Mouse (Mus musculus) hindbrain, embryonic 10.5 days (tissue): Measurements from ENCODE around the gene Tm9sf2. TPM values are rescaled to one million over a fixed set of nuclear protein-coding genes. Genes with fewer than 3 reads are reported as not detected.
"Not testable (repeated sequence)": the region's sequence is repeated elsewhere in the genome, so short reads cannot be mapped to it uniquely, and the experiment has no call there.

Experiments
- DNase-seq: peaks from one replicate; pipeline ENCODE4 v3.0.0-alpha.2; 2017; ENCODE audit warnings: low spot score
- H3K27ac ChIP-seq: fragments of 300-500 bp; sonication (generic); 2 replicates; pipeline ENCODE4 v1.5.1; 2016; ENCODE audit warnings: mild to moderate bottlenecking, moderate library complexity
- H3K27me3 ChIP-seq: fragments of 300-500 bp; sonication (generic); 2 replicates; pipeline ENCODE4 v1.6.1; 2016; ENCODE audit warnings: mild to moderate bottlenecking; ENCODE audit not compliant: poor library complexity, insufficient read depth, severe bottlenecking
- H3K36me3 ChIP-seq: fragments of 300-500 bp; sonication (generic); 2 replicates; pipeline ENCODE4 v1.6.1; 2016; ENCODE audit warnings: mild to moderate bottlenecking, moderate library complexity
- H3K4me1 ChIP-seq: fragments of 300-500 bp; sonication (generic); replicated peaks from 2 replicates; pipeline ENCODE4 v1.6.1; 2016; ENCODE audit warnings: mild to moderate bottlenecking
- H3K4me3 ChIP-seq: fragments of 300-500 bp; sonication (generic); 2 replicates; pipeline ENCODE4 v1.5.1; 2016; ENCODE audit warnings: mild to moderate bottlenecking, moderate library complexity
- H3K9me3 ChIP-seq: fragments of 300-500 bp; sonication (generic); 2 replicates; pipeline ENCODE4 v1.6.1; 2016; ENCODE audit warnings: mild to moderate bottlenecking, moderate library complexity
- WGBS: fragments of 180-500 bp; shearing (Covaris S2); methylation state at CpG from one replicate; pipeline ENCODE4 v1.1.7; 2016; 5-methylcytosine and 5-hydroxymethylcytosine counted together
- polyA plus RNA-seq: library from polyadenylated mRNA; unstranded; fragments of >200 nt; fragmentation: Nextera tagmentation; extraction: Ambion mirVana; gene quantifications from 2 replicates; pipeline ENCODE4 v1.2.1, GENCODE M21; 2016

Gene Tm9sf2
- polyA plus RNA-seq, 1 experiment from 2014 or later, result 113 TPM

DNA sequence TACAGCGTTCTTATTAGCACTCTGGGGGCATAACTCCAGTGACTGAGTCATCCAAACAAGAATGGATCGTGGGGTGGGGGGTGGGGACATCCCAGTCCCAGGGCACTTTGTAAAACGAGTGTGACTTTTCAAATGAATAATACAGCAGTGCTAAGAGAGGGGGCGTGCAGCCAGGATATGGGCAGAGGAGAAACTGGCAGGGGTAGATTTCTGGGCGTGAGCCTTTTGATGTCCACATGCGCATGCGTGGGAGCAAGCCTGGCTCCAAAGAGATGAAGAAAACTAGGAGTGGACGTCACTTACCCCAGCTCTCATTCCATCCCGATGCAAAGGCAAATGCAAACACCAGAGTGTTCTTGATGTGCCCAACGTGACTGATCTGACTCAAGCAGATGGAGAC, 32.5 kb upstream of the Tm9sf2 start:
- Histone ChIP-seq H3K4me3 (no peak overlapping the region), H3K9me3 (no peaks in the 10 kb centered on the region), H3K4me1 (peaks cover 7% of the 10 kb centered on the region; the same call in 1 of the 2 replicates), H3K27ac (no peak overlapping the region), H3K27me3 (no peaks in the 10 kb centered on the region), H3K36me3 (no peaks in the 10 kb centered on the region)
- 83% methylated on average over 10 of the region's 10 CpGs for WGBS
- DNase-seq, result no peak

DNA sequence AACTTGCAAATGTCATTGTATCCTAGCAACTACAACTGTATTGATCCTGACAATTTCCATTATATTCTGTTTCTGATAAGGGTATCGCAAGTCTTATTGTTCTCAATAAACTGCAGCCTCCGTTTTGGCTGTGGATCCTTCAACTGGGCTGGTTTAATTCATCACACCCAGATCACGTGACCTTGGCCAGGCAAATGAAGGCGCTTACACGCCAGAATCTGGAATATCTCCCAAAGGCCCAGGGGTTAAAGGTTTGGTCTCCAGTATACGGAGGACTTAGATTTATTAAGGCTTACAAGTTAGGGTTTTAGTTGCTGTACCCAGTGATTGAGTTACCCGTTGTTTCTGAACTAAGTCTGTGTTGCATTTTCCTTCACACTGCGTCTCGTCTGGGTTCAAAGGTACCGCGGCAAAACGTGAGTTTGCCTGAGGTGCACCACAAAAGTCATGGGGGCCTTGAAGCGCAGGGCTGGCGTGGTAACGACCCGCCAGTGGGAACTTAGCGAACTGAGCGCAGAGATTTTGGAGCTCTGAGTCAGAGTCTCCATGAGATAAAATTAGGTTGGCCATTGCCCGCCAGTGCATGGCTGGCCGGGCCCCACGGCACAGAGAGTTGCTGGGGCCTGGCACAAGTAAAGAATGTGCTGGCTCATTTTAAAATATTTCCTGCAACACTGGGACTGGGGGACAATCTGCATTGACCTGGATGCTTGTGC, 31.2 kb upstream of the Tm9sf2 start:
- Histone ChIP-seq H3K36me3 (no peaks in the 10 kb centered on the region), H3K4me3 (no peak overlapping the region), H3K4me1 (no peaks in the 10 kb centered on the region), H3K27ac (no peak overlapping the region), H3K9me3 (no peaks in the 10 kb centered on the region), H3K27me3 (no peaks in the 10 kb centered on the region)
- no peak for DNase-seq
- 87% methylated on average over 21 of the region's 21 CpGs for WGBS

DNA sequence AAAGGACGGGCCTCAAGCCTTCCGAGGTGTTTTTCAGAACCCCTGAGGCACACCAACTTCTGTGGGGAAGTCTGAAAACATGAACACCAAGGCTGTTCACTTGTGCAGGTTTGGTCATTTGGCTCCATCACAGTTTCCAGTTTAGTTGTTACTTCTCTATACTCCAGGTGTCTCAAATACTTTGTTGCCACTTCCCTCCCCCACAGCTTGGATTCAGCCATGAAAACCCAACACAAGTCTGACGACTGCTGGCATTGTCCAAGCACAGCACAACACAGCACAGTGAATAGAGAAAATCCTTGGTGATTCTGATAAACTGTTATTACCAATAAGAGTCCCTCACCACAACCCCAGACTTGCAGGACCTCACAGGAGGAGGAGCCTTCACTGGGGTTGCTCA, 29.8 kb upstream of the Tm9sf2 start:
- WGBS, result 85% methylated on average over 3 of the region's 3 CpGs
- no peak overlapping the region for H3K27ac ChIP-seq
- H3K27me3 ChIP-seq, result no peaks in the 10 kb centered on the region
- no peaks in the 10 kb centered on the region for H3K36me3 ChIP-seq
- no peak overlapping the region for H3K4me3 ChIP-seq
- no peaks in the 10 kb centered on the region for H3K4me1 ChIP-seq
- no peaks in the 10 kb centered on the region for H3K9me3 ChIP-seq
- DNase-seq, result no peak

DNA sequence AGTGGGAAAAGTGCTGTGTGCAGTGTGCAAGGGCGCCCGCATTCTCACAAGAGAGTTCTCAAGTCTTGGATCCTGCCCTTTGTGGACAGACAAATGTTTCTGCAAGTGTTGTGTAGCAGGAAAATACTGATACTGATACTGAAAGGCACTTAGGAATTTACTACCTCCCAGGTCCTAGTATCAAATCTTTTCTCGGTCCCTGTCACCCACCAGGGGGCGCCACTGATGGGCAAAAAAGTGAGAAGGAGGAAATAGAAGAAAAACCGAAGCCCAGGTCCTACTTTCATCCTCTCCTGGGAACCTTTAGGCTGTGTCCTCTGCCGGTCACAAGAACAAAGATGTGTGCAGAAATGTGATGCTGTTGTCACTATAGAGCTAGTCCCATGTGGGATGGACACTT, 27.4 kb upstream of the Tm9sf2 start:
- H3K36me3 ChIP-seq, result no peaks in the 10 kb centered on the region
- 42% methylated on average over 6 of the region's 6 CpGs for WGBS
- H3K27ac ChIP-seq, result no peak overlapping the region
- H3K27me3 ChIP-seq, result no peaks in the 10 kb centered on the region
- no peak overlapping the region for H3K4me3 ChIP-seq
- peak; percentile 41 for DNase-seq
- H3K9me3 ChIP-seq, result no peaks in the 10 kb centered on the region
- no peaks in the 10 kb centered on the region for H3K4me1 ChIP-seq

DNA sequence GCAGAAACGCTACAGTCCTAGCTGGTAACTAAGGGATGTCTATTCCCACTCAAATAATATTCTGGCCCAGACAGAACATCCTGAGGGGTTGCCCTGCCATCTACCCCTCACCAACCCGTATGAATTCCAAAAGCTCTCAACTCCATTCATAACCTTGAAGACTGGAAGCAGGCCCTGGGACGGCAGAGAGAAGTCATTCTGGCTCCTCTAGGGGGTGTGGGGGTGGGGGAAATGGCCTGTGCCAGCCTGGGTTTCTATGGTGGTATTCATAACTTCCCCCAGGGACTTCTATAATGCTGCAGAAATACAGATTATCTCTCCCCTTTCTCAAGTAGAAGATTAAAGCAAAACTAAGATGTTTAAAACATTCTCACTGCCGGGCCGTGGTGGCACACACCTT, 26.9 kb upstream of the Tm9sf2 start:
- H3K27me3 ChIP-seq, result no peaks in the 10 kb centered on the region
- H3K9me3 ChIP-seq, result peaks cover 5% of the 10 kb centered on the region; the same call in 1 of the 2 replicates
- WGBS, result 86% methylated on average over 5 of the region's 5 CpGs
- H3K4me3 ChIP-seq, result no peak overlapping the region
- no peak for DNase-seq
- H3K36me3 ChIP-seq, result no peaks in the 10 kb centered on the region
- no peaks in the 10 kb centered on the region for H3K4me1 ChIP-seq
- no peak overlapping the region for H3K27ac ChIP-seq

DNA sequence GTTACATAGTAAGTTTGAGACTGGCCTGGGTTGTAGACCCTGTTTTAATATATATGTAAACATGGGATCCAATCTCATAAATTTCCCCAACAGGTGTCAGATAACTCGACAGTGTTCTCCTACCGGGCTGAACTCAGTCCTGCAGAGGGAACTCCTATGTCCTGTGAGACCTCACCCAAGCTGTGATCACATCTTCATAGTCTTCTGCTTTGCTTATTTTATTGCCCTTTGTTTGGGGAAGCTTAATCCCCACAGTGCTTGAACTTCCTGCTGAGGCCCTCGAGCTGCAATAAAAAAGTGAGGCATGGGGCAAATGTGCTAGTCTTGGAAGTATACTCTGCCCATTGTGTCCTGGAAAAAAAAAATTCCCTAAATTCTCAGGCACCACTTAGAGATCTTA, 25.5 kb upstream of the Tm9sf2 start:
- Histone ChIP-seq H3K4me3 (no peak overlapping the region), H3K27ac (no peak overlapping the region)

DNA sequence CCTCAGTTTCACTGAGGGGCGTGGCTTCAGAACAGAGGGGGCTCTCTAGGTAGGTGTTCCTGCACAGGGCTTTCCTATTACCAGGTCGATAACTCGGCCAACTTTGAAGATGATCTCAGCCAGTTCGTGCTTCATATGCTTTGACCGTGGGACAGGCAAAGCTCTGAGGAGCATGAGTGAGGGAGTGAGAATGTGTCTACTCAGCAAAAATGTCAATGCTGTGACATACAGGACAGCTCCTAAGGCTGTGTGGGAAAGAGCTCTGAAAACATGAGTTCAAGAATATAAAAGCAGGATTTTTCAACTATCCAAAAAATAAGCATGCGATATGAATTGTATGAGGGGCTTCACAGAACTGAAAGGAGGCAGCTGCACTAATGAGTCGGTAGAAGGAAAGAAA, 23.3 kb upstream of the Tm9sf2 start:
- no peak for DNase-seq
- WGBS, result 86% methylated on average over 7 of the region's 7 CpGs
- Histone ChIP-seq H3K4me1 (no peaks in the 10 kb centered on the region), H3K36me3 (no peaks in the 10 kb centered on the region), H3K4me3 (no peak overlapping the region), H3K9me3 (peaks cover 10% of the 10 kb centered on the region; the same call in 1 of the 2 replicates), H3K27me3 (no peaks in the 10 kb centered on the region), H3K27ac (no peak overlapping the region)

More for the DNA sequence above, 25.5 kb upstream of the Tm9sf2 start:
- no peak for DNase-seq
- no peaks in the 10 kb centered on the region for H3K27me3 ChIP-seq
- no peaks in the 10 kb centered on the region for H3K36me3 ChIP-seq
- peaks cover 10% of the 10 kb centered on the region; the same call in 1 of the 2 replicates for H3K9me3 ChIP-seq
- no peaks in the 10 kb centered on the region for H3K4me1 ChIP-seq
- 67% methylated on average over 3 of the region's 3 CpGs for WGBS

DNA sequence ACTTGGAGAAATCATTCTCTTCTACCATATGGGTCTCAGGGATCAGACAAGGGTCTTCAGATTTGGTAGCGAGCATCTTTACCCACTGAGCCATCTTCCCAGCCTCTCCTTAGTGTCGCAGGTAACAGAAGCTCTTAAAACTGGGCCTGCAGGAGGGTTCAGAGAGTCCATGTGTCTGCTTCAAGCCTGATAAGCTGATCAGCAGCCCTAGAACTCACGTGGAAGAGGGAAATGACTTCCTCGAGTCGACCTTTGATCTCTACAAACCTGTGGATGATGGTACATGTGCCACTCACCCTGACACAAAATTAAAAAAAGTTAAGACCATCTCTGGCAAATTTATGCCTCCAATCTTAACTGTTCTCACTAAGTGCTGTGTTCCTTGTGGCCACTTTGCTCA, 18.9 kb upstream of the Tm9sf2 start:
- Histone ChIP-seq H3K27ac (no peak overlapping the region), H3K4me3 (no peak overlapping the region), H3K27me3 (no peaks in the 10 kb centered on the region), H3K4me1 (no peaks in the 10 kb centered on the region), H3K9me3 (peaks cover 10% of the 10 kb centered on the region; the same call in 1 of the 2 replicates), H3K36me3 (no peaks in the 10 kb centered on the region)
- DNase-seq, result no peak
- WGBS, result 88% methylated on average over 5 of the region's 5 CpGs

DNA sequence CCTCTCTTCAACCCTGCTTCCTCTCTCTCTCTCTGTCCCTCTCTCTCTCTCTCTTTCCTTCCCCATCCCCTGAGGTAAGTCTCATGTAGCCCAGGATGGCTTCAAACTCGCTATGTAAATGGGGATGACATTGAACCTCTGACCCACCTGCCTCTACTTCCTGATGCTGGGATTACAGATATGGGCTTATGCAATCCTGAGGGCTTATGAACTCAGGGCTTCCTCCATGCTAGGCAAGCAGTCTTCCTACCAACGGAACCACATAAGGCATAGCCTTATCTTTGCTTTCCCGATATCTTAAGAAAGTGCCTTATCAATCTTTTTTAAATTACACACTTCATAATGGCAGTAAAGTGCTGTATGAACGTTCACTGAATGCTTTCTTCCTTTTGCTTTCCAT, 14.5 kb upstream of the Tm9sf2 start:
- Histone ChIP-seq H3K27ac (no peak overlapping the region), H3K9me3 (no peaks in the 10 kb centered on the region), H3K4me1 (no peaks in the 10 kb centered on the region), H3K4me3 (no peak overlapping the region), H3K27me3 (no peaks in the 10 kb centered on the region), H3K36me3 (no peaks in the 10 kb centered on the region)
- WGBS, result 82% methylated on average over 4 of the region's 4 CpGs
- no peak for DNase-seq

DNA sequence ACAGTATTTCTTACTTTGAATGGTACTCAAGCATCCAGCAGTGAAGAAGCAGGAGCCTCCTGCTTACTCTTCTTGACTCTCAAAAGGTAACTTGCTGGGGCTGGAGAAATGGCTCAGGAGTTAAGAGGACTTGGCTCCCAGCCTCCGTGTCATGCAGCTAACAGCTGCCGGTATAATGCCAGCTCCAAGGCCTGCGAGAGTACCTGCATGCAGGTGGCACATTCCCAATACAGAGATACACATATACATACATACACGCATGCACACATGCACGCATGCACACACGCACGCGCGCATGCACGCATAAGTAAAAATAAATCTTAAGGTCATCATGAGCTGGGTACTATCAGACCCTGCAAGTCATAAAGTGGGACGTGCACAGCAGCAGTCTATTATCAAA, 10.5 kb upstream of the Tm9sf2 start:
- Histone ChIP-seq H3K4me1 (no peaks in the 10 kb centered on the region), H3K9me3 (no peaks in the 10 kb centered on the region), H3K36me3 (no peaks in the 10 kb centered on the region), H3K4me3 (no peak overlapping the region), H3K27me3 (no peaks in the 10 kb centered on the region), H3K27ac (no peak overlapping the region)
- WGBS, result 96% methylated on average over 11 of the region's 11 CpGs
- DNase-seq, result no peak

DNA sequence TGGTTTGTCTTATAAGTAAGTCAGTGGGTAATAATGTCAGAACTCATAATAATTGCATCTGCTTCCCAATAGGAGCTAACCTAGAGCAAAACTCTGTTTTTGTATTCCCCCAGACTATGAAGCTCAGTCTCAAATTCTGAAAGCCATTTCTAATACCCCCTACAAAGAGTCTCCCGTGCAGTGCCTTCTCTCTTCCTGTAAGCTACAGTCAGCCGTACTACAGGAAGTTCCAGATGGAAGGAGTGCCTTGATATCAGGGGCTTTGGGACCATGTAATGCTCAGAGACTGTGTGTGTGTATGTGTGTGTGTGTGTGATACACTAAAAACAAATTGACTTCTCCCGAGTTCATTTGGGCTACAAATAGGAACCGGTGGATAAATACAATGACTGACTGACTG, 7.3 kb upstream of the Tm9sf2 start:
- H3K27me3 ChIP-seq, result no peaks in the 10 kb centered on the region
- no peak for DNase-seq
- WGBS, result 90% methylated on average over 4 of the region's 4 CpGs
- peaks cover 4% of the 10 kb centered on the region; the same call in 1 of the 2 replicates for H3K4me1 ChIP-seq
- H3K36me3 ChIP-seq, result no peaks in the 10 kb centered on the region
- no peak overlapping the region for H3K4me3 ChIP-seq
- H3K9me3 ChIP-seq, result no peaks in the 10 kb centered on the region
- H3K27ac ChIP-seq, result no peak overlapping the region

DNA sequence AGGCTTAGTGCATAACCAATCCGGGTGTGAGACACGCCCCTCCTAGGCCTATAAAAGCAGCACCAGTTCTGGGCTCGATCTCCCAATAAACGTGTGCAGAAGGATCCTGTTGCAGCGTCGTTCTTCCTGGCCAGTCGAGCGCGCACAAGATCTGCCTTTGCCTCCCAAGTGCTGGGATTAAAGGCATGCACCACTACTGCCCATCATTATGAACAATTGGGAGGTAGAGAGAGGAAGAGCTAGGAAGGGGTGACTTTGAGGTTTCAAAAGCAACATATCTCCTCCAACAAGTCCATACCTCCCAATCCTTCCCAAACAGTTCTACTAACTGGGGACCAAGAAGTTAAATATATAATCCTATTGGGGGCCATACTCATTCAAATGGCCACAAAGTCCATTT, 4.9 kb upstream of the Tm9sf2 start:
- H3K27me3 ChIP-seq, H3K9me3 ChIP-seq, H3K27ac ChIP-seq, H3K4me3 ChIP-seq, H3K36me3 ChIP-seq, DNase-seq: not testable (repeated sequence)
- H3K4me1 ChIP-seq, result peaks cover 16% of the 10 kb centered on the region
- 93% methylated on average over 9 of the region's 9 CpGs for WGBS

DNA sequence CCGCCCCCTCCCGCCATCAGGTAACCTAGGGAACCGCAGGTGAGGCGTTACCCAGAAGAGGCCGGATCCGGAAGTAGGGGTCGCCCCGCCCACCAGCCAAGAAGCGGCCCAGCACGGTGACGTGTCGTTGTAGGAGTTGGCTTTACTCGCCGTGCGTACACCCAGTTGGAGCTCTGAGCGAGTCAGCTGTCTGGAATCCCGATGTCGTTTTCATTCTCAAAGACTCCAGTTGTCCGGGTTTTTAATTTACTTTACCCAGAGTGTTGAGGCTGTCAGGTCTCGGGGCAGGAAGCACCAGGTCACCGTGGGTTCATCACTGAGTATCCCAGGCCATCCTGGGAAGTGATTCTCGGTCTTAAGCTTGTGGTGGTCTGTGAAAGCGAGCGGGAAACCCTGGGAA, 2.0 kb upstream of the Tm9sf2 start:
- DNase-seq, result peak; percentile 97
- 2% methylated on average over 24 of the region's 24 CpGs for WGBS
- peak overlapping the region; percentile 91 for H3K27ac ChIP-seq
- peak overlapping the region; percentile 99 for H3K4me3 ChIP-seq
- no peaks in the 10 kb centered on the region for H3K9me3 ChIP-seq
- no peaks in the 10 kb centered on the region for H3K27me3 ChIP-seq
- H3K4me1 ChIP-seq, result peaks cover 37% of the 10 kb centered on the region
- H3K36me3 ChIP-seq, result no peaks in the 10 kb centered on the region
